Mouse (Mus musculus) liver (tissue): ENCODE measurements at regions not wholly inside any gene's neighbourhood (a gene's known extent, or its start where the extent isn't known, plus 50 kb on each side); places are given as distances from the start of the nearest gene placed in this dataset.

Experiments used
- DNase-seq: peaks from one replicate; pipeline ENCODE4 v3.0.0-alpha.2; 2020; ENCODE audit warnings: mixed read lengths

DNA sequence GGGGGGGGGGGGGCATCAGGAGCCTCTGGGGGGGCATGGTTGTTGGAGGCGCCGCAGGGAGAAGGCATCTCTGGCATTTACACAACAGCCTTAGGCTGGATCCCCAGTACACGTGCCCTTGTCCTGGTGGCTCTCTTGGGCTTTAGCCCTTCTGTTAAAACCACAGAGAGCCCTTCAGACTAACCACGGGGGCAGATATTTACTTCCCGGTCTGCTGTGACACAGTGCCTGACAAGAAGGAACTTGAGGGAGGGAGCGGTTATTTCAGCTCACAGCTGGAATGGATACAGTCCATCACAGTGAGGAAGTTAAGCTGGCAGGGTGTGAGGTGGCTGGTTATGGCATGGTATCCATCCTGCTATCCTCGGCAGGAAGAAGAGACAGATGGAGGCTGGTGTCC, 71.0 kb upstream of the Gm11733 start:
- no peak for DNase-seq

DNA sequence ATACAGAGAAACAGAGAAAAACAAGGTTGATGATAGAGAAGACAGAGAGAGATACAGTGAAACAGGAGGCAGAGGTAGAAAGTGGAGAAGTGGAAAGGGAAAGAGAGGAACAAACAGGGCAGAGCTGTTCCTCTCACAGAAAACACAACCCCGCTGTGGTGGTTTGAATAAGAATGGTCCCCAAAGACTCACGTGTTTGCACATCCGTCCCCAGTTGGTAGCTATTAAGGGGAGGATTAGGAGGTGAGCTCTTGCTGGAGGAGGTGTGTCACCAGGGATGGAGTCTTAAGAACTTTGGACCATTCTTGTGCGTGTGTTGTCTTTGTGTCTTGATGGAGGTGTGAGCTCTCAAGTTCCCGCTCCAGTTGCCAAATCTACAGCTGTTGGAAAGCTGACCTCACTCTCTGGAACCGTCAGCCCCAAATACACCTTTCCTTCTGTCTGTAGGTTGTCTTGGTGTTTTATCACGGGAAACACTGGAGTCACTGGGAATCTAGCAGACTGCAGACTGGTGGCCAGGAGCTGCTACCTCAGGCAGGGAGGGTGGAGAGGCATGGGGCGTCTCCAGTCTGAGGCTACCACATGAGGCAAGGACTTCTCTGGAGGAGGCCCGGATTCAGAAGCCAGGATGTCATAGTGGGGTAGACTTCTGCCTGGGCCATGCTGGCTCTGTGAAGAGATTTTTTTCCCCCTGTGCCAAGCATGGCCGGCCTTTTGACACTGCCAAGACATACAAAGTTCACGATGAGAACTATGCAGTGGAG, 70.0 kb upstream of the Gm11733 start:
- DNase-seq = no peak

DNA sequence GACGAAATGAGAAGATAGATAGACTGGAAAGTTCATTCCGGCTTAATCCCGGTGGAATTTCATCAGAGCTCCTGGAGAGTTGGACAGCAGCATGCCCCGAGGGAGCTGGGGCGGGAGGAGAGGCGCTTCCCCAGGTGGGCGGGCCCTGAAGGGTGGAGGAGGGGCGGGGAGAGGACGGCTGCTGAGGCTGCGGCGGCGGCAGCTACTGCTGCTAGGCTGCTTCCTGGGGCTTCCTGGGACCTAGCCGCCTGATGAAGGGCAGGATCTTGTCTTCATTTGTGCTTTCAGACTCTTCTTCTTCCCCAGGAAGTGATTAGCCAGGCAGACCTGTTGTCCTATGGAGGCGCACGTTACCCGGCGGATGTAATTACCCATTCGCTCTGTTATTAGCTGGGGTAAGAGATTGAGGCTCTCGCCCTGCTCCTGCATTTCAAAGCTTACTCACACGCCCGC, 69.3 kb upstream of the Gm11733 start:
- DNase-seq = peak; percentile 66

DNA sequence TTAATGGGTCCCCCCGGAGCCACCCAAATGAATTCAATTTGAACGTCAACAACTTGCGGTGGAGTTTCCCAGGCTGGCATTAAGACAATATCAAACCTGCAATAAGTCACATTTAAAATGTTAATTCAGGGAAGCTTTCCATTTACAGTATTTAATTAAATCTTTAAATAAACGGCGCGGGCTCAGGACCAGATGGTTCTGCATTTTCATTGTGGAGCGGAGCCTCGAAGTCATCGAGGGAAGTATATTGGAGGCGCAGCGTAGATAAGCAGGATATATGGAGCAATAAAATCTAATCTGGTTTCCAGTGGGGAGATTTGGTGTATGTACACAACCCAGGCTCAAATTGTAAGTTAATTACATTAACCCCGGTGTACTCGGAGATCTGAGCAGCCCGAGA, 68.7 kb upstream of the Gm11733 start:
- DNase-seq = no peak

DNA sequence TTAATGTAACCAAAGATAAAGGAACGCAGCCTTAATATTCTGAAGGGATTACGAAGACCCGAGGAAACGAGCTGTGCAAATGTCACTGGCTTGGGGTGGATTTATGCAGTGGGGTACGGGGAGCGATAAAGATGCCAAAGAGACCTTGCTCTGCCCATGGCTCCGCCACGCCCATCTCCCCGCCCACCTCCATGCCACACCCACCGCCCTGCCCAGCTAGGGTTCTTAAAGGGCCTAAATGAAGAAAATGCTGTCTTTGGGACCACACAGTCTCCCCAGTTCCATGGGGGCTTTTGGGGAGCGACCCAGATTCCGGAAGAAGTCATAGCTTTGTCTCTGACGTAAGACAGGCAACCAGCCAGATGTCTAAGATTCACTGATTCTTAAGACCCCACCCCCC, 68.2 kb upstream of the Gm11733 start:
- DNase-seq = peak; percentile 73

DNA sequence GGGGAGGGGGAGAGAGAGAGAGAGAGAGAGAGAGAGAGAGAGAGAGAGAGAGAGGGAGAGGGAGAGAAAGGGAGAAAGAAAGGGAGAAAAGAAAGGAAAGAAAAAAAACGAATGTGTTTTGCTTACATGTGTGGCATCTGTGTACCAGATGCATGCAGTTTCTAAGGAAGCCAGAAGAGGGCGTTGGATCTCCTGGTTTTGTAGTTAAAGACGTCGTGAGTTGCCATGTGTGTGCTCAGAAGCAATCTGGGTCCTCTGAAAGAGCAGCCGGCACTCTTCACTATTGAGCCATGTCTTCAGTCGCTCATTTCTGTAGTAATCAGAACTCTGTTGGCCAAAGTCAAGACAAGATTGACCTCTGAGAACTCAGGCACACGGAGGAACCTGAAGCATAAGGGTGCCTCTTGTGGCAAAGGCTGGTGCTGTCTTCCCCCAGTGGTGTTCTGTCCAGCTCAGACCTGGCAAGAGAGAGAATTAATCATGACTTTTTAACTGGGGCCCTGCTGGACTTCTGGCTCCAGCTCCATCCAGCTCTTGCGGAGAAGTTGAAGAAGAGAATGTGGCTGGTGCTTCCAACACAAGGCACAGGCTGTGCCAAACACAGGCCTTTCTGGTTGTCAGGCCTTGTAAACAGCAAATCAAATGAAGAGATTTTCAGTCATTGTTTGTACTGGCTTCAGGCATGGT, 67.0 kb upstream of the Gm11733 start:
- DNase-seq = no peak

DNA sequence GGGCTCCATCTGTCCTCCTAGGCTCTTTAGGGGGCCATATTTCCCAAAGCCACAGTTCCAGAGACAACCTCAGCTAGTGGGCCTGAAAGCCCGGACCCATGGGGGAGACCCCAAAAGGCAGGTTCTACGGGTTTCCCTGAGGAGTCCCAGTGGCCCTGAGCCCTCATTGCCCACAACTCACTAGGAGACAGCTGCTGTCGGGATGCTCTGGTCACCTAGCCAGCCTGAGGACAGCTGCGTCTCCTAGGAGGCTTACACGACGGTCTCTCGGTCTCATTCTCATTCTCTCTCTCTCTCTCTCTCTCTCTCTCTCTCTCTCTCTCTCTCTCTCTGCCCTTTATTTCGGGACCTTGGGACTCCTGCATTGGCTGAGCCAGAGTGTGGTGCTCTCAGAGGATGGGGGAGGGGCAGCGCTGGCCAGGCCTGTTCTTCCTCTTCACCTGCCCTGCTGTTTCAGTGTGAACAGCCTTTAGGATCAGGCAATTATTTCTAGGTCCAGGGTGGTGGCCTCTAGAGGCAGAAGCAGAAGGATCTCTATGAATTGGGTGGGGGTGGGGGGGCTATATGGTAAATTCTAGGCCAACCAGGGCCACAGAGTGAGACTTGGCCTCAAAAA, 66.1 kb upstream of the Gm11733 start:
- no peak for DNase-seq

DNA sequence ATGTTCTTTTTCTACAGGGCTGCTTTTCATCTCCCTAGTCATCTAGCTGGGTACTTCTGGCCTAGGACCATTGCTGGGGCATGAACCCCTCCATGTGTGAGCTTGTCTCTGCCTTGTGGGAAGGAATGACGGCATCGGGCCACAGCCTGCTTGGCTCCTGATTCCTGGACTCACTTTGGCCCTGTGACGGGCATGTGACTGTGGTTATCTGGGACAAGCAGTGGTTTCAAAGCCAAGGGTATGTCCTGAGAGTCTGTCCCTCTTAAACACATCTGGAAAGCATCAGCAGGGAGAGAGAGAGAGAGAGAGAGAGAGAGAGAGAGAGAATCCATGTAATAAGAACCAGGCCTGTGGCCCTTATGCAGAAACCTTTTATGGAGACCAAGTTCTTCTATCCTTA, 65.2 kb upstream of the Gm11733 start:
- no peak for DNase-seq

DNA sequence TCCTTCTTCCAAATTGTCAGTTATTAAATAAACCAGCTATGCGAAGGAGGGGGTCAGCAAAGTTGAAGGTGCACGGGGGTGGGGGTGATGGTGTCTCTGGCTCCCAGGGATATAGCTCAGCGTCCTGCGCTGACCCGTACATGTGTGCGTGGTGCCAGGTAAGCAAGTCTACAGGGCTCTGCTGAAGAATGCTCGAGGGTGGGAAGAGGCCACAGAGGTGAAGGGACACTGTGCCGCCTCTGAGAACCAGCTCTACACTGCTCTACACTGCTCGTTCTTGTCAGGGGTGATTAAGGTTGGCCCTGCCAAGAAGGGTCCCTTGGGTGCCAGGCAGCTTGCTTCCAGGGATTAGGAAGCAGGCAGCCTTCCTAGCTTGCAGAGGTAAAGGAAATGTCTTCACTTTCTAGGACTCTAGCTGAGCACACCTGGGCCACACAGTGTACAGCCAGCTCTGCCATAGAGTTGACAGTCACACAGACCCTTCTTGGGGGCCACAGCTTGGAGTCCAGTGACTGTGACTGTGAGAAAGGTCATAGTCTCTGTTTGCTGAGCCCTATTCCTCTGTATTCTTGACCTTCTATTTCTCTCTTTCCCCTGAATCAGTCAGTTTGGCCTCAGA, 64.7 kb upstream of the Gm11733 start:
- DNase-seq = no peak

DNA sequence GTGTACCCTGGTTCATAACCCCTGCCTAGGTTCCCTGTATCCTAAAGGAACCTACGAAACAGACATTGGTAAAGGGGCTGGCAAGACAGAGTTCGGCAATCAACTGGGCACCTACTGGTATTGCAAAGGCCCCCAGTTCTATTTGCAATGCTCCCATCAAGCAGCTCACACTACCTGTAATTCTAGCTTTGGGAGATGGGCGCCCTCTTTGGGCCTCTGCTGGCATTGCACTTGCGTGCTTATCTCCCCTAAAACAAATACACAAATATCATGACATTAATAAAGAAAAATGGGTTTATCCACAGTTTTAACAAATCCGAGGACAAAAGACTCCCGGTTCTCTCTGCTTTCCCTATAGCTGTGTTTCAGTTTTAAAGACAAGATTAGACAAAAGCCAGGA, 61.5 kb upstream of the Gm11733 start:
- DNase-seq = no peak

DNA sequence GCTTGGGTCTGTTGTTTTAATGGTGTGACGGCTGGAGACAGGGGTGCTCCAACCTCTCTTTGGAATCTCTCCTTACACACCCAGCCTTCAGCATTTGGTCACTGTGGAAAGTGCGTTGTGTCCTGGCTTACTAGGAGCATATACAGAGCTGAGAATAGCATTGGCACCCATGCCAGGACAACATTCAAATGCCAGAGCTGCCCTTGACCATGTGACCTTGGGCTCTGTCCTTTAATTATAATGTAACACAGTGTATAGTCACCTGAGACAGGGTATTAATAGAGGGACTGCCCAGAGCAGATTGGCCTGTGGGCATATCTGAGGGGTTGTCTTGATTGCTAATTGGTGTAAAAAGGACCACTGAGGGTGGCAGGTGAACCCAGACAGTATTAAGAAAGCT, 60.7 kb upstream of the Gm11733 start:
- no peak for DNase-seq

DNA sequence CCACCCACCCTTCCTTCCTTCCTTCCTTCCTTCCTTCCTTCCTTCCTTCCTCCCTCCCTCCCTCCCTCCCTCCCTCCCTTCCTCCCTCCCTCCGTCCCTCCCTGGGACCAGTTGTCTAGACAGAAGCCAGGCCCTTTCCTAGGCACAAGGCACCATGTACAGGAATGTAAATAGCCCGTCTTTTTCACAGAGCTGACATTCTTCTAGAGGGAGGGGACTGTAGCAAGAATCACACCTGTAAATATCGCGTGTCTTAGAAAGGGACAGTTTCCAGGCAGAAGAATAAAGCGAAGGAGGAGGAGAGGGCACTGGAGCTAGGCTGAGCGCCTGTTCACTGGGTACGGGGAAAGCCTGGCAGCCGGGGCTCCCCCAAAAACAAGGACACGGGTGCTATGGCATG, 58.7 kb upstream of the Gm11733 start:
- DNase-seq = no peak

DNA sequence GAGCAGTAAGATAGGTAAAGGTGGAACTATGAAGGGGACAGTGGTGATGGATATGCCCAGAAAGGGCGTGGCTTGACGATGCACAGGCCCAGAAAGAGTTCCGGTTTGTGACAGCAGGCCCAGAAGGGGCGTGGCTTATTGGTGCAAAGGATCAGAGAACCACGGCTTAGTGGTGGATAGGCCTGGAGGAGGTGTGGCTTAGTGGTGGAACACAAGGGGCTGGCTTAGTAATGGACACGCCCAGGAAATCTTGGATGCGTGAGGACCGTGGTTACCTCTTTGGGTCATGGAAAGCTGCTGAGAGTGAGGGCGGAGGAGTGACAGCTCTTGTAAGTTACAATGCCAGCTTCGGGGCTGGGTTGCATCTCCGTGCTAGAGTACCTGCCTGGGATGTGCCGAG, 58.2 kb upstream of the Gm11733 start:
- peak; percentile 23 for DNase-seq

DNA sequence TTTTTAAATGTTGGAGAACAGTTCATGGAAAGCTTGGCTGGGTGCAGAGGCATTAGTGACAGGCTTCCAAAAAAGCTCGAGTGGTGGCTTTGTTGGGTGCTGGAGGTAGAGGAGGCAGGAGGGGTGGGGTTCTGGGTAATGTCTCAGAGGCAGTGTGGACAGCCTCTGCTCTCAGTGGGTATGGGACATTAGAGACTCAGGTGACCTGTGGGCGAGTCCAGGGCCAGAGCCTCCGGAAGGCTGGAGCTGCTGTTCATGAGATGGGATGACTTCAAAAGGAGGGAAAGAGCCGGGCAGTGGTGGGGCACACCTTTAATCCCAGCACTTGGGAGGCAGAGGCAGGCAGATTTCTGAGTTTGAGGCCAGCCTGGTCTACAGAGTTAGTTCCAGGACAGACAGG, 57.5 kb upstream of the Gm11733 start:
- DNase-seq = no peak

DNA sequence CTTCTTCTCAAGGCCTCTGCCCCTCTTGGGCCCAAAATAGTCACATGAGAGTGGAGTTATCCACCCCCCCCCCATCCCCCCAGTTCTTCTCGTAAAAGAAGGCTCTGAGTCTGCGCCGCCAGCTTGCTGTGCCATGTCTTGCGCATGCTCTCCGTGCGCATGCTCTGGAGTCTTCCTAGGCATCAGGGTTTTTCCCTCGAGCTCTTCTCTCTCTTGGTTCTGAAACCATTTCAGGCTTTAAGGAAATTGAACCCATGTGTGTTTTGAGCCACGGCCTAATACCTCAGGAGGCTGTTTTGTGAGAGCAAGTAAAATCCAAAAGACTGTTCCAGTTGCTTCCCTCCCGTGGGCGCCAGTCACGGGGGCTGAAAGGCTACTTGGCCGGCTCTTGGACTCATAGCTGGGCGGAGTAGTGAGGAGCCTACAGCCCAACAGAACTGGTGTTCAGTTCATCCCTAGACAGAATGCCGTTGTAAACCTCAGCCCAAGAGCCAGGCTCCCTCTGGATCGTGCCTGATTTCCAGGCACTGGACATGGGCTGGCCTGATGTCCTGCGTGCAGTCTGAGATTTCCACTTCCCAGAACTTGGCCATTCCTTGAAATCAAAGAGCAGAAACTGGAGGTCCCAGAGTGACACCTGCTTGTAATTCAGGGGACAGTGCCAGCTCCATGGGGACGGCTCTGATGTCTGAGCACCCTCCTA, 56.2 kb upstream of the Gm11733 start:
- DNase-seq = no peak

DNA sequence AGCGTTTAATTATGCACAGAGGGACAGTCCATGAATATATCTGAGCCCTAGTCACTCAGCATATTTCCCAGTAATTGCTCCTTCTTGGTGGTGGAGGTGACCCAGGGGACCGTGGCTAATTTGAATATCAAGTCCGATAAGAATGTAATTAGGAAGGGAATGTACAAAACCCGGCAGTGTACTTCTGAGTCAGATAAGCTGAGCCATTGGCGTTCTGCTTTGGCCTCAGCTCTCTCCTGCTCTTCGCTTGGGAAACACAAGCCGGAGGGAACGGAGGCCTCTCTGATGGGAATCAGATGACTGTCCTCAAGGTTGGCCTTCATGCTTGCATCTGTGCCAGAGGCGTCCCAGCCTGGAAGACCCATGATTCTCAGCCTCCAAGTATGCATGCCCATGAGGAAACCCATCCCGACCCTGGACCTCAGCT, 54.8 kb upstream of the Gm11733 start:
- no peak for DNase-seq

DNA sequence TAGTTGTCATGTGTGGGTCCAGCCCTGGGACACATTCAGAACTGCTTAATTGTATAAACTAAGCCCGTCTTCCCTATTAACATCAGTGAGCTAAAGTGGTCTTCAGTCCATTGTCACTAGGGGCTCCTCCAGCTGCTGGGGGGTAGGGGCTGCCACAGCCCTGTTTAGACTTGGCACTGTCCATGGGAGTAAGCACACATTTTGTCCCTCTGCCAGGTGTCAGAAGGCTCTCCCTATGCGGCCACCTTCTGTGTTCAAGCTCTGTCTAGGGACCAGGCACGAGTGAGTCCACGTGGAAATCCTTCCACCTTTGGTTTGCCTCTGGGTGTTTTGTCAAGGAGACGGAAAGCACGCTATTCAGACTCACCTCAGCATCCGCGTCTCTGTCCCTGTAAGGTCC, 54.3 kb upstream of the Gm11733 start:
- no peak for DNase-seq

DNA sequence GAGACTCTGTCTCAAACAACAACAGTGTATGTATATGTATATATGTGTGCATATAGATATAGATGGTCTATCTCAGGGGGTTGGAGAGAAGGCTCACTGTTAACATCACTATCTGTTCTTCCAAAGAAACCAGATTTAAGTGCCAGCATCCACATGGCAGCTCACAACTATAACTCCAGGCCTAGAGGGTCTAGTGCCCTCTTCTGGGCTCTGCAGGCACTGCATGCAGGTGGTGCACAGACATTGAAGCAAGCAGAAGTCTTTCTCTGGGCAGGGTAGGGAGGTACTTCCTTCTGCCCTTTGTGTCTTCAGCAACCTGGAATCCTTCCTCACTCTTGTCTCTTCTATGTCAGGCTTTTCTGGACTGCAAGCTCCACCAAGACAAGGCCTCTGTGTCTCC, 50.1 kb upstream of the Gm11733 start:
- no peak for DNase-seq
